Mouse (Mus musculus) subcutaneous adipose tissue, adult 2 months (tissue): ENCODE data around the gene Pgap1. TPM values are rescaled to one million over a fixed set of nuclear protein-coding genes. Genes with fewer than 3 reads are reported as not detected.

ENCODE experiments used
- polyA plus RNA-seq: library from polyadenylated mRNA; depleted of rRNA; stranded (reverse); fragments of >200 nt; gene quantifications from 2 replicates; pipeline ENCODE4 v1.2.3, GENCODE M21; 2012; ENCODE audit warnings: low replicate concordance; rRNA removed

The Pgap1 gene
- 0.70 and 1.4 TPM in 2 replicates for polyA plus RNA-seq

DNA sequence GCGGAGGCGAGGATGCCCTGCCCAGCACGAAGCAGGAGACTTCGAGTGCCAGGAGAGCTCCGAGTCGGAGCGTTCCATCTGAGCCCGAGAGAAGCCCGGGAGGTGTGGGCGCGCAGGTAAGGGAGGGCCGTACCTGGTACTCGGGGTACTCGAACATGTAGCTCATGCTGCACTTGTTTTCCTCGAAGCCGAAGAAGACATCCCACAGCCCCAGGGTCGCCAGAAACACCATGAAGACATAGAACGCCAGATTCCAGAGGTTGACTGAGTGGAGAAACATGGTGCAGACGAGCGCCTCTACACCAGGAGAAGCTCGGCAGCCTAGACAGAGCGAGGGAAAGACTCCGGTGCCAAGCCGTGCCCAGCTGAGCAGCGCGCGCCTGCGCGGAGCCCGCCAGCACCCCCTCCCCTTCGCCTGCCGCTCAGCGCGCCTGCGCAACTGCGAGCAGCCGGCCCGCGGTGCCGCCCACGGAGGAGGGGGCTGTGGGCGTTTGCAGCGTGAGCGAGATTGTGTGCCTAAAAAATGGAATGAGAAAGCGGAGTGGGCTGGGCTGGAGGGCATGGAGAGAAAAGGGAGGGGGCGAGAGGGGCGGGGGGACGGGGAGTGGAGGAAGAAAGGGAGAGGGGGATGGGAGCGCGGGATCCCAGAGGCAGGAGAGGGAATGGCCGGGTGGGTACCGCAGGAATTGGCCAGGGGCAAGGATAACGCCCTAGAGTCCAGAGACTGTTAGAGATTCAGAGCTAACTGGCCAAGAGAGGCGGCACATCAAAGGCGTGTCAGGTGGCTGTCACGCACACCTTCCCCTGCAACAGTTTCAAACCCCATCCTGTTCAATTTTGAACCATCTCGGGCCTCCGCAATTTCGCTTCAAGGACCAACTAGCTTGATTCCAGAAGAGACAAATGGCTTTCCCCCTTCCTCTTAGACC, at the start of gene Pgap1:
Gene Pgap1, minus strand, starts transcription at position 384 of the 929 bp plus-strand sequence.

GRCm38 (mm10) chr1:54438340-54439079, 119.0 kb downstream of the Pgap1 start, which contains the start of gene Gtf3c3:
TSS of gene Gtf3c3 (minus strand) at chr1:54438971.

Other genes with a start within 250 kb of the Pgap1 start
- gene Gtf3c3, start 118.7 kb downstream of the Pgap1 start, polyA plus RNA-seq: 8.4 and 8.8 TPM in 2 replicates